Mouse (Mus musculus): Measurements from ENCODE around the gene Pax9. TPM values are rescaled to one million over a fixed set of nuclear protein-coding genes. Genes with fewer than 3 reads are reported as not detected.

Gene Pax9
- total RNA-seq (2021), result not detected
- long read RNA-seq, experiment 1, result 0 reads
- long read RNA-seq, experiment 2, result 0 reads

- DNase-seq (ENCODE audit: low spot score in 2 of 2), result no peak
Measured at GRCm38 (mm10) chr12:56691427-56692079, at the start of gene Pax9. TSS of gene Pax9 (plus strand) at chr12:56691767.

- DNase-seq (ENCODE audit: low spot score in 2 of 2), result no peak
Measured at GRCm38 (mm10) chr12:56669451-56670122, 22.0 kb upstream of the Pax9 start.

- no peak for DNase-seq (ENCODE audit: low spot score in 2 of 2)
Measured at GRCm38 (mm10) chr12:56670795-56671194, 20.8 kb upstream of the Pax9 start.

GRCm38 (mm10) chr12:56674726-56675125 lies 16.8 kb upstream of the Pax9 start:
- no peak for DNase-seq (ENCODE audit: low spot score in 2 of 2)

GRCm38 (mm10) chr12:56677620-56678019 lies 13.9 kb upstream of the Pax9 start:
- no peak for DNase-seq (ENCODE audit: low spot score in 2 of 2)

- no peak for DNase-seq (ENCODE audit: low spot score in 2 of 2)
Measured at GRCm38 (mm10) chr12:56681096-56681811, 10.3 kb upstream of the Pax9 start.

GRCm38 (mm10) chr12:56687640-56688481 lies 3.7 kb upstream of the Pax9 start:
- no peak for DNase-seq (ENCODE audit: low spot score in 2 of 2)

- DNase-seq (ENCODE audit: low spot score in 2 of 2), result no peak
Measured at GRCm38 (mm10) chr12:56688482-56688840, 3.1 kb upstream of the Pax9 start.

- DNase-seq (ENCODE audit: low spot score in 2 of 2), result no peak
Measured at GRCm38 (mm10) chr12:56688920-56689319, 2.6 kb upstream of the Pax9 start.

GRCm38 (mm10) chr12:56689331-56689730 lies 2.2 kb upstream of the Pax9 start:
- DNase-seq (ENCODE audit: low spot score in 2 of 2), result no peak

GRCm38 (mm10) chr12:56689736-56690135 lies 1.8 kb upstream of the Pax9 start:
- no peak for DNase-seq (ENCODE audit: low spot score in 2 of 2)

- DNase-seq (ENCODE audit: low spot score in 2 of 2), result no peak
Measured at GRCm38 (mm10) chr12:56690366-56690765, 1.2 kb upstream of the Pax9 start.

- no peak for DNase-seq (ENCODE audit: low spot score in 2 of 2)
Measured at GRCm38 (mm10) chr12:56691001-56691400, 566 bp upstream of the Pax9 start.

- no peak for DNase-seq (ENCODE audit: low spot score in 2 of 2)
Measured at GRCm38 (mm10) chr12:56692536-56692935, 969 bp downstream of the Pax9 start.

- DNase-seq (ENCODE audit: low spot score in 2 of 2), result no peak
Measured at GRCm38 (mm10) chr12:56693411-56694098, 2.0 kb downstream of the Pax9 start.

- no peak for DNase-seq (ENCODE audit: low spot score in 2 of 2)
Measured at GRCm38 (mm10) chr12:56694361-56694760, 2.8 kb downstream of the Pax9 start.

- no peak for DNase-seq (ENCODE audit: low spot score in 2 of 2)
Measured at GRCm38 (mm10) chr12:56694936-56695335, 3.4 kb downstream of the Pax9 start.

- DNase-seq (ENCODE audit: low spot score in 2 of 2), result peak; percentile 37 to 54
Measured at GRCm38 (mm10) chr12:56695358-56696173, 4.0 kb downstream of the Pax9 start.

GRCm38 (mm10) chr12:56696174-56697010 lies 4.8 kb downstream of the Pax9 start:
- no peak for DNase-seq (ENCODE audit: low spot score in 2 of 2)
